Mouse (Mus musculus) naive thymus-derived CD4-positive, alpha-beta T cell, adult 2 months (primary cell): Measurements from ENCODE around the gene Sdhaf3.

ENCODE experiments used
- DNase-seq: peaks from one replicate; pipeline ENCODE4 v3.0.0-alpha.2; 2011; ENCODE audit warnings: low read depth

Sdhaf3 gene

GRCm38 (mm10) chr6:7068782-7069181 is 113.0 kb downstream of the Sdhaf3 start:
- no peak for DNase-seq

GRCm38 (mm10) chr6:7069463-7069862 is 113.7 kb downstream of the Sdhaf3 start:
- DNase-seq, result no peak

GRCm38 (mm10) chr6:7082054-7082453 is 126.2 kb downstream of the Sdhaf3 start:
- DNase-seq, result no peak

GRCm38 (mm10) chr6:7082467-7083259 is 126.9 kb downstream of the Sdhaf3 start:
- DNase-seq, result no peak

GRCm38 (mm10) chr6:7083661-7084060 is 127.9 kb downstream of the Sdhaf3 start:
- DNase-seq, result no peak

GRCm38 (mm10) chr6:7084370-7084769 is 128.6 kb downstream of the Sdhaf3 start:
- no peak for DNase-seq

GRCm38 (mm10) chr6:7085506-7085905 is 129.7 kb downstream of the Sdhaf3 start:
- DNase-seq, result no peak

GRCm38 (mm10) chr6:7092094-7092493 is 136.3 kb downstream of the Sdhaf3 start:
- no peak for DNase-seq
